Mouse (Mus musculus): ENCODE results near the gene Ppox.
"Not testable (repeated sequence)": the region's sequence is repeated elsewhere in the genome, so short reads cannot be mapped to it uniquely, and the experiment has no call there.

The Ppox gene

DNA sequence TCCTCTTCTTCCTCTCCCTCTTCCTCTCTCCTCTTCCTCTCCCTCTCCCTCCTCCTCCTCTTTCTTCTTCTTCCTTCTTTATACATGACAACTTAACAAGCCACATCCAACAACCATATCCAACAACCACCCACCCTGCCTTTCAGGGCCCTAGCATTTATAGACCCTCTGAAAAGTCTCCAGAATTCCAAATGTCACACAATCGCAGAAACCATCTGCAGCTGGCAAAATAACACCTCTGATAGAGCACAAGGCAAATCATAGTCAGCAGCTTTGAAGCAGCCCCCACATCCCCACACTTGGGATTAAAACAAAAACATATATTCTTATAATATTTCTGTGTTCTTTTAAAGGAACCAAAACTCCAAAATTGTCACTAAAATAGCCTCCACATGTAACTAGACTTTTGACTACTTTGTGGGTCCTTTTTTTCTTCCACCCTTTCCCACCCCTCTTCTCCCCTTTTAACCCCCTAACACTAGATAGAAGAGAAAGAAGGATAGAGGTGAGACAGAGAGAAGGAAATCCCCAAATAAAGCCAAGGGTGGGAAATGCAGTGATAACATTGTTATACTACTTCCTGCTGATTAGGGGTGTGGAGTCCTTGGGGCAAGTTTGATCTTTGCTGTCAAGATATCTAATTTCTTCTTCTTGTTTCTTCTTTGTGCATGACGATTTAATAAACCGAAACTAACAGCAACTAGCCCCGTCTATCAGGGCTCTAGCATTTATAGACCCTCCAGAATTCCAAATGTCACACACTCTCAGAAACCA lies 14.8 kb downstream of the Ppox start:
- DNase-seq, result no peak

DNA sequence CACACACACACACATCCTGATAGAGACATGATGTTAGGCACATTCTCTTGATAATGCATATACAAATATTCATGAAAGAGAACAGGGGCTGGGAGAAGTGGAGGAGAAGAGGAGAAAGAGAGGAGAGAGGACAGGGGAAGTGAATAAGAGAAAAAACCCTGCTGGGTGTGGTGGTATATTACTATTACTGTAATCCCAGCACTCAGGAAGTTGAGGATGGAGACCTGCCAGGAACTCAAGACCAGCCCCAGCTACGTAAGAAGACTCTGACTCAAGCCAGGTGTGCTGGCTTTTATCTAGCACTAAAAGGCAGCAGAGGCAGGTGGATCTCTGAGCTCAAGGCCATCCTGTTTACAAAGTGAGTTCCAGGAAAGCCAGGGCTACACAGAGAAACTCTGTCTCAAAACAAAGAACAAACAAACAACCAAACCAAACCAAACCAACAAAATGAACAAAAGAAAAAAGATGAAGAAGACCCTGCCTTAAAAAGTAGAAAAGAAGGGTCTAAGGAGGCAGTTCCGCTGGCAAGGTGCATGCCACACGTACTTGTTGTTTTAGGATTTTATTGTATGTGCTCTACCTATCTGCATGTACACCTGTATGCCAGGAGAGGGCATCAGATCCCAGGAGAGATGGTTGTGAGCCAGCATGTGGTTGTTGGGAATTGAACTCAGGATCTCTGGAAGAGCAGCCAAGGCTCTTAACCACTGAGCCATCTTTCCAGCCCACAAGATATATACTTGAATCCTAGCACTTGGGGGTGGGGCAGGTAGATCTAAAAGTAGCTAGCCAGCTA lies 17.1 kb downstream of the Ppox start:
- no peak for DNase-seq

DNA sequence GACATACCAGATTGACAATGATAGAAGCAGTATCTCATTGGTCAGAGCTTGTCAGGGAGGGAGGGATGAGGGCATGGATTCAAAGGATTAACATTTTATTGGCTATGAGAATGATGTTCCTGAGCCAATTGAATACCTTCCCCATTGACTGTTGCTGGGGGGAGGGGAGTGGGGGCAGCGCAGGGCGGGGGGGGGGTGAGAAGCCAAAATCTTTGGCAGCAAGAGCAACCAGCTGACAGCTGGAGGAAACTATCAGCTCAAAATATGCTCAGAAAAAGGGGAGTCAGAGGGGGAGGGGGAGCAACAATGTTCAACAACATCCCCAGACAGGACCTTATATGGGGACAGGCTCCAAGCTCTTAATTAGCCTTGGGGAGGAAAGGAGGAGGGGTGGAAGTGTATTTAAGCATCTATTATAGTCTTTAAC lies 17.8 kb downstream of the Ppox start:
- DNase-seq, result no peak

DNA sequence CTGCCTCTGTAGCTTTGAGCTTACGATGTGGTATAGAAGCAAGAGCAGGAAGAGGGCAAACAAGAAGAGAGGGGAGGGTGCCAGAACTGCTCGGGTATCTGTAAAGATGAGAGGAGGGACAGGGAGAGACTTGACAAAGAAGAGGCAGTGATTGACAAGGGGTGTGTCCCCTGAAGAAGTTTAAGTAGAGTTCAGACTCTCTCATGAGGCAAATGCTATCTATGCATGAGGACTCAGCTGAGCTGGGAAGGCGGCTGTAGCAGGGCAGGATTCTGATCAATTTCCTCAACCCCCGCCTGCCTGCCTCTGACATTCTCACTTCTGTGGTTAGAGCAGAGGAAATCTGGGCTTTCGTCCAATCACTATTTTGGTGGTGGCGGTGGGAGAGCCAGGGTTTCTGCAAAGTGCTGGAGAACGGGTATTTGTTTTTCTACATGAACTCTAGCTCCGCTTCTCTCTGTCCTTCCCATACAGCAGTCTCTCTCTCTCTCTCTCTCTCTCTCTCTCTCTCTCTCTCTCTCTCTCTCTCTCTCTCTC lies 18.3 kb downstream of the Ppox start:
- no peak for DNase-seq

DNA sequence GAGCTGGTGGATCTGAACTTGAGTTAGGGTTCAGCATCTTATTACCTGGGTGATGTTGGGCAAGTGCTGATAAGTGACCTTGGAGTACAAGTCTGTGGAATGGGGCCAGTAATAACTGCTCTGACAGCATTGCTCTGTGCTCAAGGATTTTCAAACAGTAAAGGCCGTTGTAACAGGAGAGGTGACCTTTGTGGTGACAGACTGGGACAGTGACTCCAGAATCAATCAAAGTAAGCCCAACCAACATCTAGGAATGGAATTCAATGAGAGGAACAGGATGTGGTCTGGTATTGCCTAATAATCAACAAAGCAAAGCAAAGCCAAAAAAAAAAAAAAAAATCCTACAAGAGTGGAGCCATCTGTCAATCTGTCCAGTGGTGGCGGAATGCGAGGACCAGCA lies 20.7 kb downstream of the Ppox start:
- no peak for DNase-seq

DNA sequence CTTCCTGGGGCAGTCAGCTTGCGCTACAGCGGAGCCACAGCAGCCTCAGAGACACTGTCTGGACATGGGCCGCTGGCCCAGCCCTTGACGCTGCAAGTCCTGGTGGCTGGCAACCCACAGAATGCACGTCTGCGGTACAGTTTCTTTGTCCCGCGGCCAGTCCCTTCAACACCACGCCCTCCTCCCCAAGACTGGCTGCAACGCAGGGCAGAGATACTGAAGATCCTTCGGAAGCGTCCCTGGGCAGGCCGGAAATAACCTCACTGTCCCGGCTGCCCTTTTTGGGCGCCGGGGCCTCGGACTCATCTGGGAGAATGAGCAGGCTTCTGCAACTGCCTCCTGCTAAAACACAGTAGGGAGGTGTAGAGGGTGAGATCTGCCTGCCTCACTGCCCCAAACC lies 22.1 kb downstream of the Ppox start:
- DNase-seq, result no peak

DNA sequence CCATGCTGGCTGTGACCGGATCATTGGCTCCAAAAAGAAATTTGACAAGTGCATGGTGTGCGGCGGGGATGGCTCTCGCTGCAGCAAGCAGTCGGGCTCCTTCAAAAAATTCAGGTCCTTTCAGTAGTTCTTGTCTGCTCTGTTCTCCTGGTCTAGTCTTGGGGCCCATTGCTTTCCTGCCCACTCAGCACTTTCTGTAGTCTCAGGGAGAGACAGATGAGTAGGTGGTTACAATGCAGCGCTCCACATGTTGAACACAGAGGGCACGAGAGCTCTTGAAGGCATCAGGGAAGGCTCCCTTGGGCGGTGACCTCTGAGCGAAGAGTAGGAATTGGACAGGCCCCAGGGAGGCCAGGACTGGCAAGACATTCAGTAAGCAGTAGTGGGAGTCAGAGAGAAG lies 23.2 kb downstream of the Ppox start:
- DNase-seq, result no peak

DNA sequence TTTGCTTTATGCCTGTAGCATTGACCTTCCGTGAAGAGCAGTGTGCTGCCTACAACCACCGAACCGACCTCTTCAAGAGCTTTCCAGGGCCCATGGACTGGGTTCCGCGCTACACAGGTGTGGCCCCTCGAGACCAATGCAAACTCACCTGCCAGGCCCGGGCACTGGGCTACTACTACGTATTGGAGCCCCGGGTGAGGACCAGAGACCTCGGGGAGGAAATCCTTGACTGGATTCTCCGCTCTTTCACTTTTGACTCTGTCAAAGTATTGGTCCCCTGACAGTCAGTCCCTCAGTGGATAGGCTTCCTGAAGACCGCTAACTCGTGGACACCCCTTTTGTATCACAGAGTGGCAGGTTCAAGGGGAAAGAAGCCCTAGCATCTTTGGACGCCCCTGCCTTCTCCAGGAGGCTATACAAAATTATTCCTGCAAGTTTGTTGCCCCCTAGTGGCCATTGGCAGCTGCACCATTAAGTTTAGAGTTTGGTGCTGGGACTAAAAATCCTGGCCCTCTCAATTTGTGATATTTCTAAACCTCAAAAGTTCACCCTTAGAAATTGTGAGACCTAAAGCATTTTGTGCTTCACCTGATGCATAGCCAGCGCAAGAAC lies 23.9 kb downstream of the Ppox start:
- peak; percentile 75 to 77 for DNase-seq

DNA sequence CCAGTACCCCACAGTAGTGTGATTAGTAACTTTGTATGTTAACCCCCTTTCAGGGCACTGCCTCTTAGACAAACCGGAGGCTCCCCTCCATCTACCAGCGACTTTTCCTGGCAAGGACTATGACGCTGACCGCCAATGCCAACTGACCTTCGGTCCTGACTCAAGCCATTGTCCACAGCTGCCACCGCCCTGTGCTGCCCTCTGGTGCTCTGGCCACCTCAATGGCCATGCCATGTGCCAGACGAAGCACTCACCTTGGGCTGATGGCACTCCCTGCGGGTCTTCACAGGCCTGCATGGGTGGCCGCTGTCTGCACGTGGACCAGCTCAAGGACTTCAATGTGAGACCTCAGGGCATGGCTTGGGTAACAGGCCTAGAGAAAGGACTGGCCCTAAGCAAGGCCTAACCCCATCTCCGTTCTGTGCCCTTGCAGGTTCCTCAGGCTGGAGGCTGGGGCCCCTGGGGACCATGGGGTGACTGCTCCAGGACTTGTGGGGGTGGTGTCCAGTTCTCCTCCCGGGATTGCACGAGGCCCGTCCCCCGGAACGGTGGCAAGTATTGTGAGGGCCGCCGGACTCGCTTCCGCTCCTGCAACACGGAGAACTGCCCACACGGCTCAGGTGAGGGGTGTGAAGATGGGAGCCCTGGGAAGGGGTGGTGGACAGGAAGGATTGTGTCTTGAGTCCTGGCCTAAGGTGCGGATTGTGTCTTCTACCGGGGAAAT lies 24.7 kb downstream of the Ppox start:
- no peak for DNase-seq

DNA sequence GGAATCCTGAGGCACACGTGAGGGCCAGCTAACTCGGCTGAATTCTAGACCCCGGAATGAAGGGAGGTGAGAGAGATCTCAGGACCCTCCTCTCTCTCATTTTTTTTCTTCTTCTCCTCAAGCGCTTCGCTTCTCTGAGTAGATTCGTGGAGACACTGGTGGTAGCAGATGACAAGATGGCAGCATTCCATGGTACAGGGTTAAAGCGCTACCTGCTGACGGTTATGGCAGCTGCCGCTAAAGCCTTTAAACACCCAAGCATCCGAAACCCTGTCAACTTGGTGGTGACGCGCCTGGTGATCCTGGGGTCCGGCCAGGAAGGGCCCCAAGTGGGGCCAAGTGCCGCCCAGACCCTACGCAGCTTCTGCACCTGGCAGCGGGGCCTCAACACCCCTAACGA lies 28.6 kb downstream of the Ppox start:
- DNase-seq, result no peak

DNA sequence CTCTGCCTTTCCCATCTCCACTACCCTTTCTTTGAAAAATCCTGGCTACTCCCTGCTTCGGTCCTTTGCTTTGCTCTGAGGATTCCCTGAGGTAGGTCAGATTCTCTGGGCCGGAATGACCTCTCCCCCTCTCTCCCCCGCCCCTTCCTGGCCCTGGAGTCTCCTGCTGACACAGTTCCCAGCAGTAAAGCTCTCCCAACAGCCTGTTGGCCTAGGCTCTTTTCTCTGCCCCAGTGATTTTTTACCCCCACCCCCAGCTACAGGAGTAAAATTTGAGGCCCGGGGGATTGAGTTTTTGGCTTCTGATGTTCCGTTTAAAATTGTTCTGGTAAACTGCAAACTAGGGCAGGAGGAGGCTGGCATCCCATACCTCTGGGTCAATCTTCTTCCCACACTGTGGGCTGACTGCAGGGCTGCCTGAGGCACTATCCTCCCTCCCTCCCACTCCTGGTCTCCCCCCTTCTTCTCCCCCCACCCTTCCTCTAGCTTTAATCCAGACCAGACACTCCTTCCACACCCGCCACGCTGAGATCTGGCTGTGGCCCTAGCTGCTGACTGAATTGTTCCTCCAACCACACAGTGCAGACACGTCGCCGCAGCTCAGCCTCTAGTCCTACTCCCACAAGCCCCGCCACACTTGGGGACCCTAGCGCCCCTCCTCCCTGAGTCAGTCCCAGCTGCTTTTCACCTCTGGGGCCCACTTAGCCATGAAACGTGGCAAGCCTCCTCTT lies 29.2 kb downstream of the Ppox start:
- DNase-seq, result no peak

DNA sequence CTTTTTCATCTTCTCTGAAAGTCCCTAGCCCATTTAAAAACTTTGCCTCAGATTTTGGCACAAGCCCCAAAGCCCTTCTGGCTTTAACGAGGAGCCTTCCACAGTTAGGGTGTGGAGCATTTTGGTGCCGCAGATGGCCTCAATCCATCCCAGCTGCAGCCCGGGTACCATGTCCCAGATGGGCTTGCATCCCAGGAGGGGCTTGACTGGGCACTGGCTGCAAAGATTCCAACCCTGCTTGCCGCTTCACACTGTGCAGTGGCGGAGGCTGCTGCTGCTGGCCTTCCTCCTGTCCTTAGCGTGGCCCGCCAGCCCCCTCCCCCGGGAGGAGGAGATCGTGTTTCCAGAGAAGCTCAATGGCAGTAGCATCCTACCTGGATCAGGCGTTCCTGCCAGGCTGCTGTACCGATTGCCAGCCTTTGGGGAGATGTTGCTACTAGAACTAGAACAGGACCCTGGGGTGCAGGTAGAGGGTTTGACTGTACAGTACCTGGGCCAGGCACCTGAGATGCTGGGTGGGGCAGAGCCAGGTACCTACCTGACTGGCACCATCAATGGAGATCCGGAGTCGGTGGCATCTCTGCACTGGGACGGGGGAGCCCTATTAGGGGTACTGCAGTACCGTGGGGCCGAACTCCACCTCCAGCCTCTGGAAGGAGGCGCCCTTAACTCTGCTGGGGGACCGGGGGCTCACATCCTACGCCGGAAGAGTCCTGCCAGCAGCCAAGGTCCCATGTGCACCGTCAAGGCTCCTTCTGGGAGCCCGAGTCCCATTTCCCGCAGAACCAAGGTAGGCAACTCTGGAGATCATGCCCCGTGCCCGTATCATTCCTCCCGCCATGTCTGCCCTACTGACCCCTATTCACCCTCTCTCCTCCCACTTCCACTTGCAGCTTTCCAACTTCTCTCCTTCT lies 30.0 kb downstream of the Ppox start, which contains the start of gene Ndufs2:
Gene Ndufs2 (minus strand): TSS at position 709 of the 914 bp plus-strand sequence.
- DNase-seq, result no peak

DNA sequence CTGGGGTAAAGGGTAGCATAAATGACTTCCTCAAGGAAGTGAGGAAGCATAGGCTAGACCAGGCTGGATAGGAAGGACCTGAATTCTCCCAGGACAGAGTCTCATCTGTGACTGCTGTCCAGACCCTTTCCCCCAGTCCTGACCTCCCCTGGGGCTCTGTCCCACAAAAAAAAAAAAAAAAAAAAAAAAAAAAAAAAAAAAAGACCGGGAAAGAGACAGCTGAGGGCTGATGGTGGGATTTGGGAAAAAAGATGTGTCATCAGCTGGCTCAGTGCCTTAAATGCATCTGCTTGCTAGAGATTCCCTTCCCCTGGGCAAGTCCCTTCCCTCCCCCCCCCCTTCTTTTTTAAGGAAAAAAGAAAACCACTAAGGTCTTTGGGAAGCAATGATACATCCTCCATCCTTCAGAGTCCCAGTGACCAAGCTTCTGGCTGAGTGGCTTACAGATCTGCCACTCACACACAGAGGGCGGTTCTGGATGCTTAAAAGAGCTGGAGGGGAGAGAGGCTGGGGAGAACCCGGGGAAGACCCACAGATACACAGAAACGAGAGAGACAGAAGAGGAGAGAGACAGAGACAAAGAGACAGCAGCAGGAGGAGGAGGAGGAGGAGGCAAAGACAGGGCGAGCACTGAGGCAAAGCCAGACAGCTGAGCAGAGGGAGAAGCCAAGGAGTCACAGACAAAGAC lies 30.9 kb downstream of the Ppox start, which contains the start of gene Adamts4:
Gene Adamts4 (plus strand): TSS at position 509 of the 688 bp plus-strand sequence.
- no peak for DNase-seq

DNA sequence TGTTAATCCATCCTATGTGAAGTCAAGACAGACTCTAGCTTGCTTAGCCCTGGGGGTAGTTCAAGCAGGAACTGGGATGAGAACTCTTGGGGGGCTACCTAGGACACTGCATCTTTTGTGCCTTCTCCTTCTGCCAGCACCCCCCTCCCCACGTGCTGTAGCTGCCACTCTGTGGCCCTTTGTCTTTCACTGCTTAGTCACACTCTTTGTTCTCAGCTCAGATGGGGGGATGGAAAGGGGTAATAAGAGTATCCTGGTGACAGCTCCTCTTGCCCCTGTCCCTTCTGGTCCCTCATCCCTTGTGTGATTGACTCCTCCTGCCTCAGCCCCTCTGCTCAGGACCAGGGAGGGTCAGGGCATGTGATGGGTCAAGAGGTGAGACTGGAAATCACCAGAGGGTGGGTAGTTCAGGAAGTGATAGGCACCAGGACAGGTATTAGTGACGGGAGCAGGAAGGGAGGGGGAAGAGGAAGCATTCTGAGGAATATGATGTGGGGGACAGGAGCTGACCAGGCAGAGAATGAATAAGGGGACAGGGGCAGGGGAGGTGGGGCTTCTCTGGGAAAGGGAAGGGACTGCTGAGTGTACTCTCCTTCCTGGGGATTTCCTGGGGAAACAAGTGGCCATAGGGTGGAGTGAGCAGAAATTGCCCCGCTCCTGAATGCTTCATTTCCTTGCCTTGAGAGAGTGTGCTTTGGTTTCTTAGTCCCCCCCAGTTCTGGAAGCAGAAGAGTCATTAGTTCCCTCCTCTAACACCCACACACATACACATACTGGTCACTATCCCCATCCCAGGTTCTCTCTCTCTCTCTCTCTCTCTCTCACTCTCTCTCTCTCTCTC lies 32.4 kb downstream of the Ppox start:
- no peak for DNase-seq

DNA sequence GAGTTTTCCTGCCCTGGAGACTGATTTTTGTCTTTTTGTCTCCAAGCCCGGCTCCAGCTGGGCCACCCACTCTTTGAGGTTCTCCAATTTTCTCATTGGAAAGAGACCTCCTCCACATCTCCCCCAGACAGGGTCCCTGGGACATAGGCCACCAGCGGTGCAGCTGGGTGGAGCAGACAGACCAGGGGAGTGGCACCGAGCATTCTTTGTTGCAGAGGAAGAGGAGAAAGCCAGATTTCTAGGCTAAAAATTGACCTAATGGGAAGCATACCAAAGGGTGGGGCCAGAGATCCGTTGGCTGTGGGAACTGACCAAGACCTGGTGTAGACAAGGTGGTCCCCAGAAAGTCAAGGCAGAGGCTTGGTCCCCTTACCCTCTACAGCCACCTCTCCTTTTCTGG lies 33.1 kb downstream of the Ppox start:
- no peak for DNase-seq

DNA sequence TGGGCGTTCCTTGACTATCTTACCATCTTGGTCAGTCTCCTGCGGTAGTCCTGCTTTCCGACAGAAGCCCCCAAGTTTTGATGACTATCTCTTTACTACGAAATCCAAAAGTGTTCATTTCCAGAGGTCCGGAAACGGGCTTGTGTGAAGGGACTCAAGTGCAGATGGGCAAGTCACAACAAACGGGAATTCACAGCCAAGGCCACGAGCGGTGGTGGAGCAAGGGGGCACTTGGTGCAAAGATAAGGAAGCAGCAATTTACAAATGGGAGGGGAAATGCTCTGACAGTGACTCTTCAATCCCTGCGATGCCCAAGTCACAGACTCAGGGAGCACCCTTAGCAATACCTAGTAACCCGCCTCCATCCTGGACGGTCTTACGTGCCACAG lies 33.5 kb downstream of the Ppox start:
- DNase-seq, result no peak

DNA sequence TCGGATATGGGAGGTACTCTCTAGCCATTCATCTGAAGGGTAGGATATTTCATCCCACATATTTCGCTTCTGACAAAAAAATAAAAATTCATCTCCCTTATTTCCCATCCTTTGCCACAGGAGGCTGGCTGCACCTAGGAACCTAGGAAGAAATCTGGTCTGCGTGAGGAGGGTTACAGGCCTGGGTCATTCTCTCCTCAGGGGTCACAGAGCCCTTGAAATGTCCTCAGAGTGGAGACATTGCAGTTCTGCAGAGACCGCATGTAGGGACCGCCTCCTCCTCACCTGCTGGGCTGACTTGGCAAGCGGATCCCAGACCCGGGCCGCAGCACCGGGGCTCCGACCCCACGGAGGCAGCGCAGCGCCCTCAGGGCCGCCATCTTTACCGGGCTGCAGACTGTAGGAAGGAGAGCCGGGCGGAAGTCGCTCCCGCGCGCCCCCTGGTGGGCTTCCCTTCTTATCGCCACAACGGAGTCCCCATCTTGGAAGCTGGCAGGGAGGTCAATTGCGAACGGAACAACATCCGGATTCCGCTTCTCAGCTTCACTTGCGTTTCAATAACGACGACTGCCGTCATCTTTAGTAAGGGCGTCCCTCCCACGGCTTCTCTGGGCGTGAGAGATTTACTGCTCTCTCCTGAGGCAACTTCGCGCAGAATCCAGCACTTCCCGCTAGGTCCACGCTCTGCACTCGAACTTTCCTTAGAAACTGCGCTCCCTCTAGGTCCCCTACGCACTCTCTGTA lies 34.1 kb downstream of the Ppox start:
- DNase-seq, result peak; percentile 99

DNA sequence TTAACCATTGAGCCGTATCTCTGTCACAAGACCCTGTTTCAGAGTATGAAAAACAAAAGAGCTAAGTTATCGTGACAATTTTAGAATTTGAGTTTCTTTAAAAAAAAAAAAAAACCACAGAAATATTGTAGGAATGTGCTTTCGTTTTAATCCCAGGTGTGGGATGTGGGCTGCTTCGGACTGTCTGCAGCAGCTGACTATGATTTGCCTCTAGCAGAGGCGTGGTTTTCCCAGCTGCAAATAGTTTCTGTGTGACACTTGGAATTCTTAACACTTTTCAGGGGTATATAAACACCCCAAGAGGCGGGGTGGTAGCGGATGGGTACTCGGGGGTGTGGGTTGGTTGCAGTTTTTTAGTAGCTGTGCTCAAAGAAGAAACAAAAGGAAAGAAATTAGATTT lies 35.6 kb downstream of the Ppox start:
- no peak for DNase-seq

DNA sequence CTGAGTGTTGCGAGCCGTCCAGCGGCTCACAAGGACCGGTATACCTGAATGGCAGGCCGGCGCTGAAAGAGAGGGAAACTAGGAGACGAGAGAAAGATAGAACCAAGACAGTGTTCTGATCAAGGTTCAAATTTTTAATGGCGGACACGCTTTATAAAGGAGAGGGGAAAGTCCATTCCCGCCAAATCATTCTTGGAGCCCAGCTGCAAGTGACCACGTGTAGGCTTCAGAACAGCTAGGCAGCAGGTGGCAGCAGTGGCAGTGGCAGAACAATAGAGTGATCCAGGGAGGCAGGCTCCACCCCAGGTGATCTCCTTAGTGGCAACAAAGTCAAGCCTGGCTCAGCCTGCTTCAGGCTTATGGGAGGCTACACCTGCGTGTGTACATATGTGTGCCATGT lies 39.0 kb downstream of the Ppox start:
- not testable (repeated sequence) for DNase-seq
